Mouse (Mus musculus): ENCODE results near the gene Gm20431. TPM values are rescaled to one million over a fixed set of nuclear protein-coding genes. Genes with fewer than 3 reads are reported as not detected.

Gm20431 gene
- polyA plus RNA-seq, 1 experiment from 2014 or later = 2.4 TPM

DNA sequence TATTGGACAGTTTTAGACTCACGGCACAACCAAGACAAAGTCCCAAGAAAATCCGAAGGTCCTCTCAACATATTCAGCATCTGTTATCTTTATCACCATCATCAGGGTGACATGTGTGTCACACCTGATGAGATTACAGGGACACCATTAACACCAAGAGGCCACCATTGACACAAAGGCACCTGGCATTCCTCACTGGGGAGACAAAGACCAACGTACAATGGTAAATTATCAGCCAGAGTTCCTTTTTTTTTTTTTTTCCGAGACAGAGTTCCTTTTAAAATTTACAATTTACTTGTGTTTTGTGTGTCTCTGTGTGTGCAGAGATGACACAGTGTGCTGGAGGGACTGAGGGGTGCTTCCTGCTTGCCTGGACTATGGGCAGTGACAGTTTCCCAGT is 8.1 kb upstream of the Gm20431 start:
- H3K4me1 ChIP-seq = peaks cover 16% of the 10 kb centered on the region
- H3K27ac ChIP-seq (replicated peaks) = no peak overlapping the region
- no peaks in the 10 kb centered on the region for H3K36me3 ChIP-seq
- no peaks in the 10 kb centered on the region for H3K27me3 ChIP-seq (ENCODE audit: low read depth, poor library complexity, severe bottlenecking)
- no peak for DNase-seq (ENCODE audit: low spot score)
- WGBS = 74% methylated on average over 4 of the region's 4 CpGs
- H3K4me3 ChIP-seq = no peak overlapping the region
- H3K9me3 ChIP-seq (replicated peaks) = no peaks in the 10 kb centered on the region

DNA sequence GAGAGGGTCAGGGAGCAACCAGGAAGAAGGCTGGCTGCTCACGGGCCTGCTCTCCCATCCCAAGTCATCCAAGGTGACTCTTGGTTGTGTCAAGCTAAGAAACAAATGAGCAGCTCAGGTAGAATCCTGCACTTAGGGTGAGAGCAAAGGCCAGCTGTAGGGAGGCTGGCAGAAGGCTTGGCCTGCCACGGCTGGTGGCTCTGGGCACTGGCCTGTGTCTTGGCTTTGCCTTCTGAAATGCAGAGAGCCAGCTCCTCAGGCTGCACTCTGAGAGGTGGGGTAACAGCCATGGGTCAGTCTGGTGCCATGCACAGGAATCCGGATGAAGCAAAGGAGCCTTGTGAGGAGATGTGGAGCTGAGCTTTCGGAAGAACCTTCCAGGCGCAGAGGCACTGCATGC is 7.1 kb upstream of the Gm20431 start:
- no peak overlapping the region for H3K27ac ChIP-seq (replicated peaks)
- WGBS = 86% methylated on average over 5 of the region's 5 CpGs

DNA sequence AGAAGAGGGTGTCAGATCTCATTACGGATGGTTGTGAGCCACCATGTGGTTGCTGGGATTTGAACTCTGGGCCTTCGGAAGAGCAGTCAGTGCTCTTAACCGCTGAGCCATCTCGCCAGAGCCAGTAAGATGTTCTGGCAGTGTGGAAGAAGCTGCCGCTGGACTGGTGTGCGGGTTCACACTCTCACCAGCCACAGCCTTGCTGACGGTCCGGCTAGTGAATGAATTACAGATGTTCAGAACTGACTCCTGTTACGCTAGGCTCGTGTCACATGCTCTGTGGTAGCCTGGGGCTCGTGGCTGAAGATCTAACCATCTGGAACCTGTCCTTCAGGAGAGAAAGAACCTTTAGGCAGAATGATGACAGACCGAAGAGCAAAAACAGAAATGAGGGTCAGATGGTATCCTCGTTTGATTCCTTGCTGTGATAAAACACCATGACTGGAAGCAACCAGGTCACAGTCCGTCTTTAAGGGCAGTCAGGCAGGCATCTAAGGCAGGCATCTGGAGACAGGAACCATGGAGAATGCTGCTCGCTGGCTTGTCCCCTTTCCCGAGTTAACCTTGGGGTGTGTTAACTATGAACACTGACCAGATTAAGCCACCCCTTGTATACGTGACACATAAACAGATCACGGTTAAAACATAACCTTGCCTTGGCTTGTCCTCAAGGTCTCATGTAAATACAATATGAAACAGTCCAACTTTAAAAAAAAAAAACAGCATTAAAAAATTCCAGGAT is 4.8 kb upstream of the Gm20431 start:
- whole genome bisulfite sequencing = 87% methylated on average over 18 of the region's 18 CpGs
- Histone ChIP-seq H3K36me3 (no peaks in the 10 kb centered on the region), H3K9me3 (replicated peaks) (no peaks in the 10 kb centered on the region), H3K4me3 (no peak overlapping the region), H3K27ac (replicated peaks) (no peak overlapping the region), H3K4me1 (peaks cover 12% of the 10 kb centered on the region), H3K27me3 (ENCODE audit: low read depth, poor library complexity, severe bottlenecking) (peaks cover 17% of the 10 kb centered on the region)
- DNase-seq (ENCODE audit: low spot score) = no peak

More for the DNA sequence above, 7.1 kb upstream of the Gm20431 start:
- Histone ChIP-seq H3K4me1 (peaks cover 16% of the 10 kb centered on the region), H3K36me3 (no peaks in the 10 kb centered on the region), H3K4me3 (no peak overlapping the region), H3K27me3 (ENCODE audit: low read depth, poor library complexity, severe bottlenecking) (0 out of 2 replicates have a peak, but pooled peaks cover under 1% of the 10 kb centered on the region), H3K9me3 (replicated peaks) (no peaks in the 10 kb centered on the region)
- DNase-seq (ENCODE audit: low spot score) = no peak

DNA sequence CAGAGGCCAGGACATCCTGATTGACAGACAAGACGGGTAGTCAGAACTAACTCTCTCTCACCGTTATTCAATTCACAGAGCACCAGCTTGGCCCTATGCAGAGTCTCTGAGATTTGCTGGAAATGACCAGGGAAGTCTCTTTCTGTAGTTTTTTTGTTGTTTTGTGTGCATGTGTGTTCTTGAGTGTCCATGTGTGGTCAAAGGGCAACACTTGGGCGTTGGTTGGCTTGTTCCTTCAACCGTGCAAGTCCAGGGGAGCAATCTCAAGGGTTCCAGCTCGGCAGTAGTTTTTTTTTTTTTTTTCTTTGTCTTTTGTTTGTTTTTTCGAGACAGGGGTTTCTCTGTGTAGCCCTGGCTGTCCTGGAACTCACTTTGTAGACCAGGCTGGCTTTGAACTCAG is 1.4 kb upstream of the Gm20431 start:
- 56% methylated on average over 6 of the region's 6 CpGs for WGBS
- Histone ChIP-seq H3K4me1 (peaks cover 35% of the 10 kb centered on the region), H3K27me3 (ENCODE audit: low read depth, poor library complexity, severe bottlenecking) (peaks cover 17% of the 10 kb centered on the region), H3K36me3 (peaks cover 3% of the 10 kb centered on the region; the same call in 1 of the 2 replicates), H3K9me3 (replicated peaks) (no peaks in the 10 kb centered on the region), H3K4me3 (0 out of 2 replicates have a peak overlapping the region, but pooled peaks have one; percentile 85), H3K27ac (replicated peaks) (no peak overlapping the region)
- no peak for DNase-seq (ENCODE audit: low spot score)

DNA sequence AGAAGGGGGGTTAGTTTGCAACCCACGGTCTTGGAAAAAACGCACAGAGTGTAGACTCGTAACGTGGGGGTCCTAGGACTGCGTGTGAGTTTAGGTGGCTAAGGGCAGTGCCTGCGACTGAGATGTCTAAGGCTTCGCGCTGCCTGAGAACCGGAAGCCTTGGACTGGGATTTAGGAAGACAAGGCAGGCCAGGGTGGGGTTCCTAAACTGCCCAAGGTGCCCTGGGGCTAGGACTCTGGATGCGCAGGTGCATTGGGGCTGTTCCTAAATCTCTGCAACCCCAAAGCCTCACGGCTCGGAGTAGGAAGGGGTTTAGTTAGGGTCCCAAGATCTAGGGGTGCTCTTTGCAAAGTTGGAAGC is 705 bp downstream of the Gm20431 start:
- peak overlapping the region; percentile 85 for H3K4me3 ChIP-seq
- H3K27ac ChIP-seq (replicated peaks) = peak overlapping the region; percentile 90
- H3K36me3 ChIP-seq = peaks cover 8% of the 10 kb centered on the region
- WGBS = 2% methylated on average over 12 of the region's 12 CpGs
- H3K27me3 ChIP-seq (ENCODE audit: low read depth, poor library complexity, severe bottlenecking) = peaks cover 17% of the 10 kb centered on the region
- no peaks in the 10 kb centered on the region for H3K9me3 ChIP-seq (replicated peaks)
- H3K4me1 ChIP-seq = peaks cover 41% of the 10 kb centered on the region
- peak; percentile 47 for DNase-seq (ENCODE audit: low spot score)

DNA sequence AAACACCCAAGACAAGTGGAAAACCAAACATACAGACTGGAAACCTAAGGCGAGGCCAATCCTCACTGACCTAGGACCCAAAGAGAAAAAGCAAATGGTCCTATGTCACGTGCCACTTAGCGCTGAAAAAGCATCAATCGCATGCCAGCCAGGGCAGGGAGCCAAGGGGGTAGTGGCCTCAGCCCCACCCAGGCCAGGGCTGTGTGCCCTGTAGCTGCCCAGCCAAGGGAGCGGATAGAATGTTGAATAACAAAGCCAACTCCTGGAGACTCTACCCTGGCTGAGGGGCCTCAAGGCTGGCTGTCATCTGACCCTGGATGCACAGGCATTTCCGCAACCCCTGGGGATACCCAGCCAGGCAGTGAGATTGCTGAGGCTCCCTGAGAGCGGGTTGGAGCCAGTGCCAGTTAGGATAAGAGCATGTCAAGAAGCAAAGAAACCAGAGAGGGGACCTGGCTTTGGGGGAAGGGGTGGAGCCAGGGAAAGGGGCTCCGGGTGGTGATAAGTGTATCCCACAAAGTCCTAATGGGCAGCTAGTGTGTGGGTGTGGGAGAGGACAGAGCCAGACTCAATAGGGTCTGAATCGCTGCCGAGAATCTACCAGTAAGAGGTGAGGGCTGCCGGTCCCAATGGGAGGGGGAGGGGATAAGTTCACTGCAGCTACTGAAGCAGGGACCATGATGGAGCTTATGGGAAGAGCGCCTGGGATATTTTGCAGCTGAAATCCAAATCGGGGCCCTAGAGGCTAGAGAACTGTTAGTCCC is 1.3 kb downstream of the Gm20431 start:
- Histone ChIP-seq H3K27ac (replicated peaks) (peak overlapping the region; percentile 90; the same call in 1 of the 2 replicates), H3K9me3 (replicated peaks) (no peaks in the 10 kb centered on the region), H3K4me3 (peak overlapping the region; percentile 85), H3K4me1 (peaks cover 41% of the 10 kb centered on the region), H3K36me3 (peaks cover 9% of the 10 kb centered on the region), H3K27me3 (ENCODE audit: low read depth, poor library complexity, severe bottlenecking) (peaks cover 17% of the 10 kb centered on the region)
- no peak for DNase-seq (ENCODE audit: low spot score)
- 25% methylated on average over 13 of the region's 13 CpGs for WGBS

DNA sequence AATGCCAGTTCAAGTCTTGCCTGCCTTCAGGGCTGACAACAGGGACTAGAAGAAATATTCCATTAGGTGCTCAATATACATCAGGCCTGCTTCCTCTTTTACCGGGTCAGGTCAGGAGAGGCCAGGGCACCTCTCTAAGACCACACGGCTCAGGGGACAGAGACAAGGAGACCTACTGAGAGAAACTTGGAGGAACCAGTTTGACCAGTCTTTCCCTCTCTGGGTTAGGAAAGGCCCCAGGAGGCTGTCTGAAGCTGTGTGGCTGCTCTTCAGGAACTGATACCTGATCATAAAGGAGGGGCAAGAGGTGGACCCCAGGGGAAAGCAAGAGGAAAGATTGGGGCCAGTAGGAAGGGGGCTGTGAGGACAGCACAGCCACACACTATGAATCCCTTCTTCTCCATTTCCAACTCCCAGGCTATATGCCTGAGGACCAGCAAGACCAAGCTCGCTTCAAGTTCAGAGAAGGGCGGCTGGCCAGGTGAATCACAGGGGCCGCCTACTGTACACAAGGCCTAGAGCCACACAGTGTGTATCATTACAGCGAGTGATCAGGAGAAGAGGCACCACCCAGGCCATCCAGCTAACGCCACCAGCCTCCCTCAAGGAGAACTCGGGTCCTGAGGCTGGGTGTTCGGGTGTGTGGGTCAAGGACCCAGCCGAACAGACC is 2.0 kb downstream of the Gm20431 start:
- no peak for DNase-seq (ENCODE audit: low spot score)
- Histone ChIP-seq H3K27ac (replicated peaks) (no peak overlapping the region), H3K36me3 (peaks cover 17% of the 10 kb centered on the region), H3K4me3 (peak overlapping the region; percentile 85), H3K4me1 (peaks cover 41% of the 10 kb centered on the region), H3K27me3 (ENCODE audit: low read depth, poor library complexity, severe bottlenecking) (peaks cover 17% of the 10 kb centered on the region), H3K9me3 (replicated peaks) (no peaks in the 10 kb centered on the region)
- 78% methylated on average over 10 of the region's 10 CpGs for WGBS

DNA sequence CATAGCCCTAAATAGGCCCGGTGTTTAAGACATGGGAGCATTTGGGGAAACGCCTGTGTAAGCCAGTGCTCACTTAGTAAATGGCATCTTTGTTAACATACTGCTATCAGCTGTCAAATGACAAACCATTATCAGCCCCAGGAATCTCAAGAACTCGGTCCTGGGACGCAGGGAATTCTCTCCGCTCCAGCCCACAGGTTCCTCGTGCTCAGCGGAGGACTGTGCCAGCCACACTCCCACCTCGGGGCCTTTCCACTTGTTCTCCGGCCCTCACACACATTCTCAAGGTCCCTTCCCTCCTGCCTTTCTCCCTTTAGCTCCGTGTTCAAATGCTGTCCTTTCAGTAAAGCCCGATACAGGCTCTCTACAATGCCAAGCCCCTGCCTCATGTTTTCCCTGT is 2.6 kb downstream of the Gm20431 start:
- Histone ChIP-seq H3K4me3 (0 out of 2 replicates have a peak overlapping the region, but pooled peaks have one; percentile 85), H3K27ac (replicated peaks) (no peak overlapping the region)
- 81% methylated on average over 11 of the region's 11 CpGs for WGBS

DNA sequence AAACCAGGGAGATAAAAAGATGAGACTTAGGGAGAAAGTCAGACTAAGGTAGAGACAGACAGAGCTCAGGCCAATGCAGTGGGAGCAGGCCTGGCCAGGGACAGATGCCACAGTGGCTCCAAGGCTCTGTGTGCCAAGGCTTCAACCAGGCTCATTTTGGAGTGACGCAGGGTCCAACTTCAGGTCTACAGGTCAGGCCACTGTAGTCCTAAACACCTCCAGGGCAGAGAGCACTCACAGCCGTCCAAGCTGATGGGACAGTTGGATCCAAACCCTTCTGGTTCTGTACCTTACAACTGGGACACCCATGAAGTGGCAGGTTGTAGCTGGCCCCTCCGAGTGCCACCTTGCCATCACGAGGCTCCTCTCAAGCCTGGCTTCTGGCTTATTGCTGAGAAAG is 3.3 kb downstream of the Gm20431 start:
- H3K9me3 ChIP-seq (replicated peaks) = no peaks in the 10 kb centered on the region
- no peak for DNase-seq (ENCODE audit: low spot score)
- no peak overlapping the region for H3K27ac ChIP-seq (replicated peaks)
- H3K36me3 ChIP-seq = peaks cover 30% of the 10 kb centered on the region
- H3K4me3 ChIP-seq = no peak overlapping the region
- WGBS = 88% methylated on average over 4 of the region's 4 CpGs
- H3K27me3 ChIP-seq (ENCODE audit: low read depth, poor library complexity, severe bottlenecking) = peaks cover 12% of the 10 kb centered on the region
- peaks cover 41% of the 10 kb centered on the region for H3K4me1 ChIP-seq

More for the DNA sequence above, 2.6 kb downstream of the Gm20431 start:
- H3K27me3 ChIP-seq (ENCODE audit: low read depth, poor library complexity, severe bottlenecking) = peaks cover 17% of the 10 kb centered on the region
- no peak for DNase-seq (ENCODE audit: low spot score)
- peaks cover 41% of the 10 kb centered on the region for H3K4me1 ChIP-seq
- H3K9me3 ChIP-seq (replicated peaks) = no peaks in the 10 kb centered on the region
- H3K36me3 ChIP-seq = peaks cover 23% of the 10 kb centered on the region

DNA sequence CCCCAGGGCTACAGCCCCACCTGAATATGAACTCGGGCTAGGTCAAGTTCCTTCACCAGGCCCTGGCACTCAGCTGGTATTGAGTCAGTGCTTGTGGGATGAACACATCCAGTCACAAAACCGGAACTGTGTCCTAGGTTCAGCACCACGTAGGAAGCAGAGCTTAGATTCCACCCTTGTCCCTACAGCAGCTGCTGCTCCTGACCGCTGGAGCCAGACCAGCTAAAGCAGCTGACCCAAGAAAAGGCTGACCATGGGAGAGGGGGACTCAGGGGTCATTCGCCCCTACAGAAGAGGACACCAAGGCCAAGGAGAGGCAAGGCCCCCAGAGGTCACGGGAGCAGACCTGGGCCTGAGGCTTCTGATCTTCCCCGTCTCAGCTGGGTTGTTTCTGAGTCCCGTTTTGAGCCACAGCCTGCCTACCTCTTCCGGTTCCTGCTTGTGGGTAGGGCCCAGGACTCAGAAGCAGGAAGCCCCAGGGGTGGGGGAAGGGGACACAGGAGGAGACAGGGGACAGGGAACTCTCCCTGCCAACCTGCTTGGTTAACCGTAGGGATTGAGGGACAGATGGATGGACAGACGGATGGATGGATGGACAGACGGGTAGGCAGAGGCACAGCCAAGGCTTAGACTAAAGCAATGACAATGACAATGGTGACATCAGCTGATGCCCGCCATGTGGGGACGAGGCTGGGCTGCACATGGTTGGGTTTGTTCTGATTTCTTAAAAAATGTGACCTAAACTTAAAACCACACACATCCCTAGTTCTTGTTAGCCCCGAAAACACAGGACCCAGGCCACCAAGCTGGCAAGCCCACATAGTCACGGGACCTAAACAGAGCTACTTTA is 4.4 kb downstream of the Gm20431 start:
- H3K36me3 ChIP-seq = peaks cover 41% of the 10 kb centered on the region
- no peaks in the 10 kb centered on the region for H3K9me3 ChIP-seq (replicated peaks)
- peaks cover 33% of the 10 kb centered on the region for H3K4me1 ChIP-seq
- 90% methylated on average over 16 of the region's 16 CpGs for WGBS
- no peak for DNase-seq (ENCODE audit: low spot score)
- no peak overlapping the region for H3K4me3 ChIP-seq
- H3K27ac ChIP-seq (replicated peaks) = no peak overlapping the region
- H3K27me3 ChIP-seq (ENCODE audit: low read depth, poor library complexity, severe bottlenecking) = peaks cover 1% of the 10 kb centered on the region; the same call in 1 of the 2 replicates

DNA sequence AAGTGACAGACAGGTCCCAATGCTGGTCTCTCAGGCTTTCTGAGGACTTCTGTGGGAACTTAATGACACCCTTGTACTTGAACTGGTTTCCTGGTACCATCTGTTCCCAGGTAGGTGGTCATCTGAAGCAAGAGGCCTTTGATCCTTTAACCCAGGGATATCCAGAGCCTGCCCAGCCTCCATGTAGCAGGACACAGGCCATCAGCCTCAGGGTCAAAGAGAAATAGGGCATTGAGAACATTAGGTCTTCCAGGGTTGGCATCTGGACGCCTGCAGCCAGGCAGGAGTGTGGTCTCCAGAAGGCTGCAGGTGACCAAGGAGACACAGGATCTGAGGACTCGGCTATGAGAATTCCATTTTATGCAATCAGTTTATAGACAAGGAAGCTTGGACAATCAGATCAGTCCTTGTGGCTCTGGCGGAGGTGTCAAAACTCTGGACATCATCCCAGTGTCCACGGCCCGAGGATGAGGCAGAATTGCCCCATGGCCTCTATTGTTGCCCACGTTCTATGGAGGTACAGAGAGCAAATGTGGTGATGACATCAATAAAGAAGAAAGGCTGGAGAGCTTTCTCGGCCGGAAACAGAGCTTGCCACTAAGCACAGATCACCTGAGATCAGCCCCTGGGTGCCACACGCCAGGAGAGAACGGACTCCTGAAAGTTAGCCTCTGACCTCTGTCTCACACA is 6.2 kb downstream of the Gm20431 start:
- H3K27ac ChIP-seq (replicated peaks) = no peak overlapping the region
- DNase-seq (ENCODE audit: low spot score) = no peak
- H3K9me3 ChIP-seq (replicated peaks) = no peaks in the 10 kb centered on the region
- peaks cover 54% of the 10 kb centered on the region for H3K36me3 ChIP-seq
- H3K4me1 ChIP-seq = peaks cover 21% of the 10 kb centered on the region
- WGBS = 91% methylated on average over 10 of the region's 10 CpGs
- H3K4me3 ChIP-seq = no peak overlapping the region
- H3K27me3 ChIP-seq (ENCODE audit: low read depth, poor library complexity, severe bottlenecking) = no peaks in the 10 kb centered on the region
